Mouse (Mus musculus) spleen, adult 2 months (tissue): ENCODE measurements around the gene Olfr1240. TPM values are rescaled to one million over a fixed set of nuclear protein-coding genes. Genes with fewer than 3 reads are reported as not detected.

Experiments used
- DNase-seq, 2 experiments: peaks; one replicate each; pipeline versions ENCODE4 v3.0.0 to v3.0.0-alpha.2; 2012 to 2021; ENCODE audit warnings: low spot score in 2 of 2, low read depth in 1 of 2
- H3K27ac ChIP-seq: fragments of 200-500 bp; 2 replicates; pipeline ENCODE4 v1.5.1; 2012; ENCODE audit warnings: low read length, inconsistent platforms; ENCODE audit not compliant: insufficient read depth
- H3K27me3 ChIP-seq: fragments of 200-500 bp; 2 replicates; pipeline ENCODE4 v1.6.1; 2012; ENCODE audit warnings: mild to moderate bottlenecking, moderate library complexity, low read length, inconsistent platforms; ENCODE audit not compliant: control insufficient read depth, insufficient read depth
- H3K36me3 ChIP-seq: fragments of 200-500 bp; 2 replicates; pipeline ENCODE4 v1.6.1; 2012; ENCODE audit warnings: mild to moderate bottlenecking, low read length, inconsistent platforms; ENCODE audit not compliant: control insufficient read depth, insufficient read depth
- H3K4me1 ChIP-seq: fragments of 200-500 bp; 2 replicates; pipeline ENCODE4 v1.6.1; 2011; ENCODE audit warnings: inconsistent platforms; ENCODE audit not compliant: control insufficient read depth, insufficient read depth, insufficient read length
- H3K4me3 ChIP-seq: fragments of 200-500 bp; 2 replicates; pipeline ENCODE4 v1.5.1; 2011; ENCODE audit warnings: mild to moderate bottlenecking, inconsistent platforms; ENCODE audit not compliant: insufficient read depth, insufficient read length; ENCODE audit errors: extremely low read depth
- CTCF ChIP-seq: fragments of 200-500 bp; IDR thresholded peaks from 2 replicates; pipeline ENCODE4 v1.5.1; 2011; ENCODE audit warnings: mild to moderate bottlenecking, inconsistent platforms; ENCODE audit not compliant: insufficient read depth, insufficient read length, insufficient replicate concordance; ENCODE audit errors: extremely low read depth
- POLR2A ChIP-seq: fragments of 200-500 bp; IDR thresholded peaks from 2 replicates; pipeline ENCODE4 v1.6.1; 2011; ENCODE audit warnings: low read depth, low read length, inconsistent platforms
- WGBS: fragments of 180-500 bp; shearing (Covaris S2); methylation state at CpG from one replicate; pipeline ENCODE4 v1.1.7; 2018; 5-methylcytosine and 5-hydroxymethylcytosine counted together
- polyA plus RNA-seq: library from polyadenylated mRNA; depleted of rRNA; stranded (reverse); fragments of >200 nt; gene quantifications from 2 replicates; pipeline ENCODE4 v1.2.3, GENCODE M21; 2012; rRNA removed

Olfr1240 gene
- polyA plus RNA-seq: not detected in 2 replicates

DNA sequence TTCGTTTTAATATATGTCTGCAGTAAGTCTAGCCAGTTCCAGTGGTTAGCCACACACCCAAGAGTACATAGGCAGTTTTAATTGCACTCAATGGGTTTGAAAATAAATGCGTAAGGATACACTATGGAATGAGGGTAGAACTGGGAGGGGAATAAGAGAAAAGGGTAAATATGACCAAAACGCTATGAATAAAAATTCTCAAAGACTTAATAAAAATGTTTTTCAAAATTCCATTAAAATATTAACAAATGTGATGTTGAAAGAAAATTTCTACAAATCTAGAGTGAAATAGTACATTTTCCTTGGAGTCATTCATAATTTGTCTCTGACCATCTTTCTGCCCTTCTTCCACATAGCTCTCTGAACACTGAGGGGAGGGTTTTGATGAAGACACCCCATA lies at the start of gene Olfr1240:
Olfr1240 (minus strand) TSS at position 101 of the 400 bp plus-strand sequence.
- Histone ChIP-seq H3K4me1 (no peaks in the 10 kb centered on the region), H3K36me3 (no peaks in the 10 kb centered on the region), H3K27me3 (no peaks in the 10 kb centered on the region), H3K27ac (no peak within 1 kb of the TSS), H3K4me3 (no peak within 1 kb of the TSS)
- WGBS: 79% methylated on average over 3 of the region's 3 CpGs
- no peak for DNase-seq
- TF ChIP-seq CTCF (no peak), POLR2A (no peak)

GRCm38 (mm10) chr2:89487026-89487425 lies 44.2 kb upstream of the Olfr1240 start, which contains the start of gene Olfr1241:
Gene Olfr1241, minus strand, starts transcription at chr2:89487126.
- H3K4me1 ChIP-seq: no peaks in the 10 kb centered on the region
- H3K4me3 ChIP-seq: no peak within 1 kb of the TSS
- TF ChIP-seq CTCF: no peak
- TF ChIP-seq POLR2A: no peak
- H3K27me3 ChIP-seq: no peaks in the 10 kb centered on the region
- DNase-seq: no peak
- no peak within 1 kb of the TSS for H3K27ac ChIP-seq
- no peaks in the 10 kb centered on the region for H3K36me3 ChIP-seq

DNA sequence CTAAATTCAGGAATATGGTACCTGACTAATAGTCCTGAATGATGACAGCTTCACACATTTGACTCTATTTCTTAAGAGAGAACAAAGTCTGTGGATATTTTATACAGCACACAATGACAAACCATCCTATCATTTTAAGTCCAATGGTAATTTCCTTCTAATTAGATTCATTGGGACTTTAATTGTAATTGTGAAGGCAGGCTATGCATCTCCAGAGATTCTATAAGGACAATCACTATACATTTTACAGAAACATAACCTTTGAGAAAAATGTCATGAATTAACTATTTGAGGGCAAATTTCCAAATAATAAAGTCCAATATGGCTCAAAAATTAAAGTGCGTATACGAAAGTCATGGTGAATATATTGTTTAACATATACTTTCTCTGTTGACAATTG lies 22.5 kb downstream of the Olfr1240 start, which contains the start of gene Olfr1239:
Olfr1239 (minus strand) TSS at position 101 of the 400 bp plus-strand sequence.
- Histone ChIP-seq H3K4me1 (no peaks in the 10 kb centered on the region), H3K4me3 (no peak within 1 kb of the TSS), H3K27ac (no peak within 1 kb of the TSS), H3K27me3 (no peaks in the 10 kb centered on the region), H3K36me3 (no peaks in the 10 kb centered on the region)
- TF ChIP-seq CTCF: no peak
- DNase-seq: no peak
- WGBS: 96% methylated on average over 2 of the region's 2 CpGs

- Histone ChIP-seq H3K27me3 (no peaks in the 10 kb centered on the region), H3K4me1 (no peaks in the 10 kb centered on the region), H3K27ac (no peak overlapping the region), H3K4me3 (no peak overlapping the region), H3K36me3 (no peaks in the 10 kb centered on the region)
- DNase-seq: no peak
- 91% methylated on average over 1 of the region's 1 CpGs for WGBS
- no peak for TF ChIP-seq POLR2A
- no peak for TF ChIP-seq CTCF
These were observed 28.2 kb downstream of the Olfr1240 start for GRCm38 (mm10) chr2:89414557-89414956.

DNA sequence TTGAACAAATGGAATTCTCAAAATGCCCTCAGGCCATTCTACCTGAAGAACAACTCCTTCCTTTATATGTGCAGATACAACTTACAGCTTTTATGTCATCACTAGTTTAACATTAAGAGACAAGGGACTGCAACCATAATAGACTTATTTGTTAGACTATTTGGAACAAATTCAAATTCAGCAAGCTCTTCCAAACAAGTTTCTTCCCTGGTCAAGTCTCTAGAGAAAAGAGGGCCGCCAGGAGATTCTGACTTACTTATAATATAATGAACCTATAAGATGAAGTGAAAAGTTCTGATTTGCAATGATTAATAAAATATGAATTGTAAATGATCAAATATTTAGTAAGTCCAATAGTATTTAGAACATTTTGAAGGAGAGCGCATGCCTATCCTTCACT lies 33.2 kb downstream of the Olfr1240 start, which contains the start of gene Olfr1238:
Olfr1238 (minus strand) TSS at position 101 of the 400 bp plus-strand sequence.
- WGBS: 92% methylated on average over 2 of the region's 2 CpGs
- H3K4me3 ChIP-seq: no peak within 1 kb of the TSS
- TF ChIP-seq CTCF (no peak), POLR2A (no peak)
- H3K27me3 ChIP-seq: no peaks in the 10 kb centered on the region
- no peaks in the 10 kb centered on the region for H3K4me1 ChIP-seq
- H3K36me3 ChIP-seq: no peaks in the 10 kb centered on the region
- H3K27ac ChIP-seq: no peak within 1 kb of the TSS
- DNase-seq: no peak

DNA sequence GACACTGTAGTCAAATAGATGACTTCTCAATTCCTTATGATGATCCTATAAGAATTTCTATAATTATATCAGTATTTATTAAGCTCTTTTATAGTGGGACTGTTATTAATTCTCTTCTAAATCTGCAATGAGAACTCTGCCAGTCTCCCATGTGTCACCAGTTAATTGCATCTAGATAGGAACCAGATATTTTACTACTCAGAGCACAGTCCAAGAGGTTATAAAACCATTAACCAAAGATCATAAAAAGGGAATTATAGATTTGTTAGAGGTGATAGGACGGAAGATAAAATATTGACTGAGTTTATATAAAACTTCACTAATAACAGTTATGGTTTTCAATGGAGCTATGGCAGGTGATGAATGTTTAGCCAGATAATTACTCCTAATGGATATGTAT lies 41.9 kb downstream of the Olfr1240 start:
- DNase-seq: no peak
- H3K27me3 ChIP-seq: no peaks in the 10 kb centered on the region
- no peak overlapping the region for H3K27ac ChIP-seq
- H3K36me3 ChIP-seq: no peaks in the 10 kb centered on the region
- 81% methylated on average over 1 of the region's 1 CpGs for WGBS
- H3K4me3 ChIP-seq: no peak overlapping the region
- no peak for TF ChIP-seq CTCF
- TF ChIP-seq POLR2A: no peak
- H3K4me1 ChIP-seq: no peaks in the 10 kb centered on the region

Other genes with a start within 250 kb of the Olfr1240 start
- not detected in 2 replicates for gene Olfr1226, start 243.0 kb downstream of the Olfr1240 start, polyA plus RNA-seq
- not detected in 2 replicates for gene Olfr1228, start 188.9 kb downstream of the Olfr1240 start, polyA plus RNA-seq
- not detected in 2 replicates for gene Olfr1229, start 155.0 kb downstream of the Olfr1240 start, polyA plus RNA-seq
- gene Olfr1230, start 145.7 kb downstream of the Olfr1240 start, polyA plus RNA-seq: not detected in 2 replicates
- not detected in 2 replicates for gene Olfr1231, start 135.9 kb downstream of the Olfr1240 start, polyA plus RNA-seq
- not detected in 2 replicates for gene Olfr1232, start 113.3 kb downstream of the Olfr1240 start, polyA plus RNA-seq
- gene Olfr1233, start 100.6 kb downstream of the Olfr1240 start, polyA plus RNA-seq: not detected in 2 replicates
- gene Olfr1234, start 78.1 kb downstream of the Olfr1240 start, polyA plus RNA-seq: not detected in 2 replicates
- not detected in 2 replicates for gene Olfr1238, start 33.3 kb downstream of the Olfr1240 start, polyA plus RNA-seq
- not detected in 2 replicates for gene Olfr1239, start 22.6 kb downstream of the Olfr1240 start, polyA plus RNA-seq
- not detected in 2 replicates for gene Olfr1241, start 44.1 kb upstream of the Olfr1240 start, polyA plus RNA-seq
- not detected in 2 replicates for gene Olfr1242, start 55.3 kb upstream of the Olfr1240 start, polyA plus RNA-seq
- not detected in 2 replicates for gene Olfr1243, start 88.5 kb upstream of the Olfr1240 start, polyA plus RNA-seq
- not detected in 2 replicates for gene Olfr1245, start 135.4 kb upstream of the Olfr1240 start, polyA plus RNA-seq
- not detected in 2 replicates for gene Olfr1246, start 150.2 kb upstream of the Olfr1240 start, polyA plus RNA-seq
- gene Olfr1247, start 171.1 kb upstream of the Olfr1240 start, polyA plus RNA-seq: not detected in 2 replicates
- not detected in 2 replicates for gene Olfr1248, start 175.2 kb upstream of the Olfr1240 start, polyA plus RNA-seq
- gene Olfr1249, start 192.0 kb upstream of the Olfr1240 start, polyA plus RNA-seq: not detected in 2 replicates
- not detected in 2 replicates for gene Olfr1250, start 218.5 kb upstream of the Olfr1240 start, polyA plus RNA-seq
- gene Olfr1251, start 228.9 kb upstream of the Olfr1240 start, polyA plus RNA-seq: not detected in 2 replicates